Mouse (Mus musculus): ENCODE measurements around the gene Mcpt8. TPM values are rescaled to one million over a fixed set of nuclear protein-coding genes. Genes with fewer than 3 reads are reported as not detected.
"Not testable (repeated sequence)": the region's sequence is repeated elsewhere in the genome, so short reads cannot be mapped to it uniquely, and the experiment has no call there.

Gene Mcpt8
- polyA plus RNA-seq, 1 experiment from 2014 or later, result not detected

DNA sequence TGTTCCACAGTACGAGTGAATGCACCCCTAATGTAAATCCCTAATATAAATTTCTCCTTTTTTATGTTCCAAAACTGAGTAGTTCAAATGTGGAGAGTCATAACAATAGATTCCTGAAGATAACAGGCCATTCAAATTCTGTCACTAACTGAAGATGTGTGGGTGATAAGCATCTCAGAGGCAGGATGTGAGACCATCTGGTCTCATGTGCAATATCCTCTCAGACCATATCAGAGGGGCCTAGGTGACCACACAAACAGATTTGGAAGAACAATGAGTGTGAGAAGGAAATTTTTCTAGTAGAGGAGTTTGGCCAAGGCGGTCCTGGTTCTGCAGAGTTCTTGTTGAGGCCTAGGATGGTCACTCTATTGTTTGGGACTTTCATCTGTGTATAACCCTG, 8.3 kb upstream of the Mcpt8 start:
- no peak for ATAC-seq
- Histone ChIP-seq H3K27ac (ENCODE audit: low read depth, low read length) (no peak overlapping the region), H3K4me3 (ENCODE audit: low read depth, low read length) (no peak overlapping the region), H3K9ac (ENCODE audit: low read depth, low read length) (no peak overlapping the region), H3K4me2 (replicated peaks; ENCODE audit: low read depth) (no peak overlapping the region), H3K9me3 (ENCODE audit: control insufficient read depth) (no peaks in the 10 kb centered on the region), H3K27me3 (replicated peaks; ENCODE audit: control insufficient read depth, insufficient read depth, low read length) (no peaks in the 10 kb centered on the region), H3K4me1 (replicated peaks; ENCODE audit: control insufficient read depth, insufficient read depth, low read length) (no peaks in the 10 kb centered on the region), H3K36me3 (ENCODE audit: control insufficient read depth, insufficient read depth) (no peaks in the 10 kb centered on the region)
- TF ChIP-seq CTCF (IDR thresholded peaks at IDR 0.05; ENCODE audit: low read depth), result no peak
- 69% methylated on average over 2 of the region's 2 CpGs for WGBS

GRCm38 (mm10) chr14:56086711-56087110, 1.6 kb upstream of the Mcpt8 start:
- TF ChIP-seq CTCF (IDR thresholded peaks at IDR 0.05; ENCODE audit: low read depth), result no peak
- H3K36me3 ChIP-seq (ENCODE audit: control insufficient read depth, insufficient read depth), result no peaks in the 10 kb centered on the region
- no peak overlapping the region for H3K27ac ChIP-seq (ENCODE audit: low read depth, low read length)
- WGBS, result 74% methylated on average over 3 of the region's 3 CpGs
- H3K9ac ChIP-seq (ENCODE audit: low read depth, low read length), result no peak overlapping the region
- no peak for ATAC-seq
- H3K4me1 ChIP-seq (replicated peaks; ENCODE audit: control insufficient read depth, insufficient read depth, low read length), result no peaks in the 10 kb centered on the region
- H3K9me3 ChIP-seq (ENCODE audit: control insufficient read depth), result no peaks in the 10 kb centered on the region
- no peaks in the 10 kb centered on the region for H3K27me3 ChIP-seq (replicated peaks; ENCODE audit: control insufficient read depth, insufficient read depth, low read length)
- H3K4me3 ChIP-seq (ENCODE audit: low read depth, low read length), result no peak overlapping the region
- no peak overlapping the region for H3K4me2 ChIP-seq (replicated peaks; ENCODE audit: low read depth)

DNA sequence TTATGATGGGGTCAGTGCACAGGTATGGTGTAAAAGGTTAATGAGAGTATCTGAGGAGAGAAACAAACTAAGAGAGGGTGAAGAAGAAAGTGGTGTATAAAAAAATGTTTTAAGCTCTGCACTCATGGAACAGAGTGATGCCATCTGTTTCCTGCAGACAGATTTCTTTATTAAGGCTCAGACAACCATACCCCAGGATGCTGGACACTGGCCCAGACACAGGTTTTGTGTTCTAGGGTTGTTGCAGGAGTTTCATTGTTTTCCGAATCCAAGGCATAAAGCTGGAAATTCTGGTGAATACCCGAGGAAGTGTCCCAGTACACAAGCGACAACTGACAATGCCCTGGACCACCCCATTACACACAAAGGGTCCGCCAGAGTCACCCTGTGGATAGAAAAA, 3.1 kb downstream of the Mcpt8 start:
- TF ChIP-seq CTCF (IDR thresholded peaks at IDR 0.05; ENCODE audit: low read depth), result no peak
- Histone ChIP-seq H3K9me3 (ENCODE audit: control insufficient read depth) (no peaks in the 10 kb centered on the region), H3K36me3 (ENCODE audit: control insufficient read depth, insufficient read depth) (no peaks in the 10 kb centered on the region), H3K27me3 (replicated peaks; ENCODE audit: control insufficient read depth, insufficient read depth, low read length) (no peaks in the 10 kb centered on the region), H3K4me3 (ENCODE audit: low read depth, low read length) (no peak overlapping the region), H3K27ac (ENCODE audit: low read depth, low read length) (no peak overlapping the region), H3K9ac (ENCODE audit: low read depth, low read length) (no peak overlapping the region), H3K4me1 (replicated peaks; ENCODE audit: control insufficient read depth, insufficient read depth, low read length) (no peaks in the 10 kb centered on the region), H3K4me2 (replicated peaks; ENCODE audit: low read depth) (no peak overlapping the region)
- ATAC-seq, result no peak
- 90% methylated on average over 4 of the region's 4 CpGs for WGBS

DNA sequence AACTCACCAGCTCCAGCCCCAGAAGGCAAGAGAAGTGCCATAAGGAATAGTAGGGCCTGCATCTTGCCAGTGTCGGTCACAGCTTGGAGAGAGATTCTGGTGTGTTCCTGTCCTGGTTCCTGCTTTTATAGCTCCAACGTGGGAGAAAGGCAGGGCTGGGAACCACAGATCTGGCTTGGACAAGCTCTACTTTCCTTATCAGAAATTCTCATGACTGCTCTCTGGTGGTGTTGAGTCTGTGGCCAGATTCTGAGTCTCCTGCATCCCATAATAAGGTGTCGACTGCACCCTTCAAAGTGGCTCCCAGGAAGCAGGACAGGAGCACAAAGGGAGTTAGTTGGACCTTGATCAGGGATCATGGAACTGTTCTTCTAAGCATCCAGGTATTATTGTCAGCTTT, 22.9 kb downstream of the Mcpt8 start, which contains the start of gene Mcpt4:
TSS of gene Mcpt4 (minus strand) at position 101 of the 400 bp plus-strand sequence.
- 63% methylated on average over 3 of the region's 3 CpGs for WGBS
- H3K9me3 ChIP-seq (ENCODE audit: control insufficient read depth); ATAC-seq: not testable (repeated sequence)

GRCm38 (mm10) chr14:56057722-56058121, 27.4 kb downstream of the Mcpt8 start:
- no peak overlapping the region for H3K9ac ChIP-seq (ENCODE audit: low read depth, low read length)
- TF ChIP-seq CTCF (IDR thresholded peaks at IDR 0.05; ENCODE audit: low read depth), result no peak
- no peak overlapping the region for H3K4me2 ChIP-seq (replicated peaks; ENCODE audit: low read depth)
- H3K4me1 ChIP-seq (replicated peaks; ENCODE audit: control insufficient read depth, insufficient read depth, low read length), result no peaks in the 10 kb centered on the region
- no peak overlapping the region for H3K27ac ChIP-seq (ENCODE audit: low read depth, low read length)
- H3K36me3 ChIP-seq (ENCODE audit: control insufficient read depth, insufficient read depth), result no peaks in the 10 kb centered on the region
- H3K9me3 ChIP-seq (ENCODE audit: control insufficient read depth), result no peaks in the 10 kb centered on the region
- WGBS, result 42% methylated on average over 4 of the region's 4 CpGs
- no peak for ATAC-seq
- no peaks in the 10 kb centered on the region for H3K27me3 ChIP-seq (replicated peaks; ENCODE audit: control insufficient read depth, insufficient read depth, low read length)
- no peak overlapping the region for H3K4me3 ChIP-seq (ENCODE audit: low read depth, low read length)

More for the DNA sequence above, 22.9 kb downstream of the Mcpt8 start, which contains the start of gene Mcpt4:
- H3K4me3 ChIP-seq (ENCODE audit: low read depth, low read length); H3K27ac ChIP-seq (ENCODE audit: low read depth, low read length); H3K27me3 ChIP-seq (replicated peaks; ENCODE audit: control insufficient read depth, insufficient read depth, low read length); H3K36me3 ChIP-seq (ENCODE audit: control insufficient read depth, insufficient read depth); H3K4me2 ChIP-seq (replicated peaks; ENCODE audit: low read depth); H3K9ac ChIP-seq (ENCODE audit: low read depth, low read length); H3K4me1 ChIP-seq (replicated peaks; ENCODE audit: control insufficient read depth, insufficient read depth, low read length): not testable (repeated sequence)

GRCm38 (mm10) chr14:56055408-56055807, 29.7 kb downstream of the Mcpt8 start:
- no peak for TF ChIP-seq CTCF (IDR thresholded peaks at IDR 0.05; ENCODE audit: low read depth)
- ATAC-seq, result no peak
- whole genome bisulfite sequencing, result 73% methylated on average over 3 of the region's 3 CpGs

GRCm38 (mm10) chr14:56041792-56042191, 43.3 kb downstream of the Mcpt8 start, which contains the start of gene Mcpt2:
TSS of gene Mcpt2 (plus strand) at chr14:56042041.
- not testable (repeated sequence) for H3K4me3 ChIP-seq (ENCODE audit: low read depth, low read length); ATAC-seq; H3K9ac ChIP-seq (ENCODE audit: low read depth, low read length); H3K27me3 ChIP-seq (replicated peaks; ENCODE audit: control insufficient read depth, insufficient read depth, low read length); H3K4me2 ChIP-seq (replicated peaks; ENCODE audit: low read depth); H3K36me3 ChIP-seq (ENCODE audit: control insufficient read depth, insufficient read depth); H3K9me3 ChIP-seq (ENCODE audit: control insufficient read depth); H3K4me1 ChIP-seq (replicated peaks; ENCODE audit: control insufficient read depth, insufficient read depth, low read length); H3K27ac ChIP-seq (ENCODE audit: low read depth, low read length)
- WGBS, result 55% methylated on average over 1 of the region's 1 CpGs

More at GRCm38 (mm10) chr14:56055408-56055807, 29.7 kb downstream of the Mcpt8 start:
- no peaks in the 10 kb centered on the region for H3K9me3 ChIP-seq (ENCODE audit: control insufficient read depth)
- no peaks in the 10 kb centered on the region for H3K4me1 ChIP-seq (replicated peaks; ENCODE audit: control insufficient read depth, insufficient read depth, low read length)
- H3K36me3 ChIP-seq (ENCODE audit: control insufficient read depth, insufficient read depth), result no peaks in the 10 kb centered on the region
- peaks cover 8% of the 10 kb centered on the region; the same call in 1 of the 2 replicates for H3K27me3 ChIP-seq (replicated peaks; ENCODE audit: control insufficient read depth, insufficient read depth, low read length)
- no peak overlapping the region for H3K9ac ChIP-seq (ENCODE audit: low read depth, low read length)
- H3K4me2 ChIP-seq (replicated peaks; ENCODE audit: low read depth), result no peak overlapping the region
- no peak overlapping the region for H3K4me3 ChIP-seq (ENCODE audit: low read depth, low read length)
- H3K27ac ChIP-seq (ENCODE audit: low read depth, low read length), result no peak overlapping the region
